In the genomic region with DNA sequence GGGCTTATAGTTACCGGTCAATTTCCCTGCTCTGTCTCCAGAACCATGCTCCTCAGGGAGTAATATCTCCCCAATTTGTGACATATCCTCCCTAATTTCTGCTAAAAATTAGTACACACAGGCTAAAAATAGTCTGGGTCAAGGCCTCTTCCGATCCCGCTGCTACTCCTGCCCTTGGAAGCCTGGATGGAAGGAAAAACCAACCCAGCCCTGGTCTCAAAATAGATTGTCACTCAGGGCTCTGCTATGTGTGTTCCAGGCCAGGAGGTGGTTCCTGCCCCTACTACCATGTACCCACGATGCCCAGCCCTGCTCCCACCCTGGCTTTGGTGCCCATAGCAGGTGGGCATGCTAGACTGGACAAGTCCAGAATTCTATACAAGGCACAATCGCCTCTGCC, we compare ENCODE assay signal across 16 mouse cellular contexts. TPM values are rescaled to one million over a fixed set of nuclear protein-coding genes. Genes with fewer than 3 reads are reported as not detected.
DNase-seq lines count a peak whose midpoint lies in the region; TF ChIP-seq lines count a peak whose summit lies in the region.
"Had no signal": no experiment of that assay in that cellular context is flagged by ENCODE, and none has a peak within 500 bp of the region (broad histone marks: within the 10 kb centered on the region; RNA-seq: fewer than 3 reads in every experiment).

No protein-coding gene starts in this region.

- peak overlapping the region; percentile 89 for H3K27ac ChIP-seq in gastrocnemius, adult 2 months
- H3K27ac ChIP-seq in layer of hippocampus, adult 2 months, result peak overlapping the region; percentile 69
- H3K27ac ChIP-seq: limb, embryonic 13.5 days; stomach, postnatal 0 days had no signal

- intact Hi-C loops in gastrocnemius, adult 2 months (cut with DNase I), result no loop called here

- peak; percentile 76 for DNase-seq in gastrocnemius, adult 2 months
- no peak for DNase-seq in gastrocnemius, postnatal 10 days
- no peak for DNase-seq in layer of hippocampus, adult 2 months (ENCODE audit: low spot score in 2 of 2)
- no peak for DNase-seq in layer of hippocampus, adult 11-12 months (ENCODE audit: low spot score)
- DNase-seq in heart, adult 9 months (ENCODE audit: low spot score in 2 of 2), result peak; percentile 48 to 58
- DNase-seq in kidney, postnatal 36 days, result peak; percentile 14 to 52
- DNase-seq in frontal cortex, adult 2 months (ENCODE audit: extremely low spot score in 1 of 2, low spot score in 1 of 2), result no peak
- DNase-seq in cerebellum, adult 8-10 months, result no peak
- DNase-seq: cerebellum, adult 18-20 months; layer of hippocampus, postnatal 36 days; lung, postnatal 10 days; right cerebral cortex, postnatal 4 days had no signal

- TF ChIP-seq CTCF in gastrocnemius, adult 2 months (IDR thresholded peaks at IDR 0.05), result no peak
- no peak for TF ChIP-seq CTCF in layer of hippocampus, adult 2 months (conservative IDR thresholded peaks at IDR 0.05)

- H3K4me3 ChIP-seq in gastrocnemius, adult 2 months, result peak overlapping the region; percentile 45
- no peak overlapping the region for H3K4me3 ChIP-seq in layer of hippocampus, adult 2 months
- H3K4me3 ChIP-seq: forebrain, embryonic 12.5 days; limb, embryonic 13.5 days; midbrain, embryonic 15.5 days had no signal

RNA-seq across cellular contexts. Expression of a gene that starts 17.2 kb away (rescaled TPM):
- 1 to 10 TPM; 4.9 to 6.9 TPM for total RNA-seq in gastrocnemius, adult 2 months (2021)
- 10 to 100 TPM; 21.5 to 23.8 TPM for total RNA-seq in gastrocnemius, postnatal 10 days (2021)
- total RNA-seq in layer of hippocampus, adult 2 months (2021), result 10 to 100 TPM; 29.3 to 35.0 TPM
- polyA plus RNA-seq in frontal cortex, adult 2 months (2012; rRNA removed), result 49.0 and 49.3 TPM in 2 replicates

RNA-seq across cellular contexts. Expression of a gene that starts 51.7 kb away (rescaled TPM):
- 10 to 100 TPM in 1 of 2 experiments, 1 to 10 TPM in 1; 8.5 to 10.8 TPM for total RNA-seq in gastrocnemius, adult 2 months (2021)
- total RNA-seq in gastrocnemius, postnatal 10 days (2021), result 10 to 100 TPM; 12.9 to 18.6 TPM
- total RNA-seq in layer of hippocampus, adult 2 months (2021), result 10 to 100 TPM; 25.8 to 26.1 TPM
- polyA plus RNA-seq in frontal cortex, adult 2 months (2012; rRNA removed), result 17.9 and 18.6 TPM in 2 replicates

RNA-seq across cellular contexts. Expression of a gene that starts 51.8 kb away (rescaled TPM):
- 10 to 100 TPM; 17.9 to 22.6 TPM for total RNA-seq in gastrocnemius, adult 2 months (2021)
- total RNA-seq in gastrocnemius, postnatal 10 days (2021), result 10 to 100 TPM; 24.6 to 25.9 TPM
- 10 to 100 TPM; 38.6 to 45.6 TPM for total RNA-seq in layer of hippocampus, adult 2 months (2021)
- polyA plus RNA-seq in frontal cortex, adult 2 months (2012; rRNA removed), result 54.5 and 63.2 TPM in 2 replicates

Comparison
In these comparisons a context has a peak if more than half of its experiments do, and no peak if none do; other contexts are left out.
1. DNase-seq: peak in gastrocnemius, adult 2 months (single experiment), heart, adult 9 months (2 of 2) and kidney, postnatal 36 days (2 of 2); none in gastrocnemius, postnatal 10 days (single experiment), layer of hippocampus, adult 2 months (0 of 2), layer of hippocampus, adult 11-12 months (single experiment), frontal cortex, adult 2 months (0 of 2) and cerebellum, adult 8-10 months (single experiment).